Mouse (Mus musculus) intestine, embryonic 15.5 days (tissue): ENCODE measurements around the gene Lmod3. TPM values are rescaled to one million over a fixed set of nuclear protein-coding genes. Genes with fewer than 3 reads are reported as not detected.

Experiments used
- ATAC-seq: fragments of 200-750 bp; cut with Nextera tagmentation; 2 replicates; pipeline ENCODE4 v1.8.0; 2017; ENCODE audit warnings: moderate TSS enrichment, moderate library complexity
- H3K27ac ChIP-seq: fragments of 300-500 bp; sonication (generic); 2 replicates; pipeline ENCODE4 v1.5.1; 2015; ENCODE audit warnings: mild to moderate bottlenecking, inconsistent platforms
- H3K27me3 ChIP-seq: fragments of 300-500 bp; sonication (generic); replicated peaks from 2 replicates; pipeline ENCODE4 v1.6.1; 2015; ENCODE audit warnings: inconsistent platforms
- H3K36me3 ChIP-seq: fragments of 300-500 bp; sonication (generic); 2 replicates; pipeline ENCODE4 v1.6.1; 2015; ENCODE audit warnings: inconsistent platforms
- H3K4me1 ChIP-seq: fragments of 300-500 bp; sonication (generic); replicated peaks from 2 replicates; pipeline ENCODE4 v1.6.1; 2015; ENCODE audit warnings: inconsistent platforms
- H3K4me2 ChIP-seq: fragments of 300-500 bp; sonication (generic); replicated peaks from 2 replicates; pipeline ENCODE4 v1.6.1; 2015; ENCODE audit warnings: mild to moderate bottlenecking, inconsistent platforms
- H3K4me3 ChIP-seq: fragments of 300-500 bp; sonication (generic); replicated peaks from 2 replicates; pipeline ENCODE4 v1.5.1; 2015; ENCODE audit warnings: inconsistent platforms
- H3K9ac ChIP-seq: fragments of 300-500 bp; sonication (generic); 2 replicates; pipeline ENCODE4 v1.6.1; 2015; ENCODE audit warnings: inconsistent platforms
- H3K9me3 ChIP-seq: fragments of 300-500 bp; sonication (generic); 2 replicates; pipeline ENCODE4 v1.6.1; 2016; ENCODE audit warnings: inconsistent platforms
- WGBS: fragments of 180-500 bp; shearing (Covaris S2); methylation state at CpG from one replicate; pipeline ENCODE4 v1.1.7; 2015; 5-methylcytosine and 5-hydroxymethylcytosine counted together
- polyA plus RNA-seq: library from polyadenylated mRNA; unstranded; fragments of >200 nt; fragmentation: Nextera tagmentation; extraction: Ambion mirVana; gene quantifications from 2 replicates; pipeline ENCODE4 v1.2.1, GENCODE M21; 2015

Gene Lmod3
- 0.16 TPM in 1 of 2 replicates, not detected in the other for polyA plus RNA-seq

- H3K27me3 ChIP-seq: no peaks in the 10 kb centered on the region
- no peak within 1 kb of the TSS for H3K9ac ChIP-seq
- peaks cover 5% of the 10 kb centered on the region; the same call in 1 of the 2 replicates for H3K4me1 ChIP-seq
- no peak within 1 kb of the TSS for H3K27ac ChIP-seq
- no peak for ATAC-seq
- H3K36me3 ChIP-seq: no peaks in the 10 kb centered on the region
- H3K4me3 ChIP-seq: no peak within 1 kb of the TSS
- no peaks in the 10 kb centered on the region for H3K9me3 ChIP-seq
- no peak within 1 kb of the TSS for H3K4me2 ChIP-seq
- whole genome bisulfite sequencing: 20% methylated on average over 9 of the region's 9 CpGs
Observed at GRCm38 (mm10) chr6:97252711-97253221, at the start of gene Lmod3. Lmod3 (minus strand) TSS chr6:97252759.

DNA sequence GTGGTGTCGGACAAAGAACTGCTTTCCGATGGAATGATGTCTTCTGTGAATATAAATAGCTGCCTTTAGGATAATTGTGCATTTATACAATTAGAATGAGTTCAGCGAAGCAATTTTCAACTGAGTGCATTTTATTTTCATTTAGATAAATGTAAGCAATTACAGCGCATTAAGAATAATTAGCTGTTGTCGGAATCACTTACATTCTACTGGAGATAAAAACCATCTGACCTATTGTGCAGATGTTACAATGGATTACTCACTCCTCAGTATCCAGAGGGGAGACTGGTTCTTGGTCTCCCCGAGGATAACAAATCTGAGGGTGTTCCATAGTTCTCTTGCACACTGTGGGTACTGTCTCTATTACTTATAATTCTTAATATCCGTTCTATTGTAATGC is 49.7 kb upstream of the Lmod3 start:
- H3K9ac ChIP-seq: no peak overlapping the region
- WGBS: 82% methylated on average over 7 of the region's 7 CpGs
- H3K27ac ChIP-seq: no peak overlapping the region
- no peaks in the 10 kb centered on the region for H3K27me3 ChIP-seq
- H3K4me1 ChIP-seq: 0 out of 2 replicates have a peak, but pooled peaks cover 4% of the 10 kb centered on the region
- no peaks in the 10 kb centered on the region for H3K9me3 ChIP-seq
- H3K36me3 ChIP-seq: 0 out of 2 replicates have a peak, but pooled peaks cover 3% of the 10 kb centered on the region
- H3K4me2 ChIP-seq: no peak overlapping the region
- no peak overlapping the region for H3K4me3 ChIP-seq
- ATAC-seq: no peak

DNA sequence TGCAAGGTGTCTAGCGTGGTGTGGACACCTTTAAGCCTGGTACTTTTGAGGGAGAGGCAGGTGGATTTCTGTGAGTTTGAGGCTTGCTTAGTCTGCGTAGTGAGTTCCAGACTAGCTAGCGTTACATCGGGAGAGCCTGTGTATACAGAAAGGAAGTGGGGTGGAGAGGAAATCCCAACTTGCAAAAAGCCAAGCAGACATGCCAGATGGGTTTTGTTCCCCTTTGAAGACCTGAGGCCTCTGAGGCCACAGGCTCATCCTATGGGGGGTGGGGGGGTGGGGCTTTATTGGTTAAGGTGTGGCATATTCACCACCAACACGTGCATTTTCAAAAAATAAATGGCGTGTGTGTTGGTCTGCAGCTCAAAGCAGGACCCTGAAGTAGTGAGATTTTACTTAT is 48.1 kb upstream of the Lmod3 start:
- Histone ChIP-seq H3K4me2 (no peak overlapping the region), H3K36me3 (peaks cover 4% of the 10 kb centered on the region; the same call in 1 of the 2 replicates), H3K9ac (no peak overlapping the region), H3K27me3 (no peaks in the 10 kb centered on the region), H3K4me1 (no peaks in the 10 kb centered on the region), H3K9me3 (no peaks in the 10 kb centered on the region), H3K4me3 (no peak overlapping the region), H3K27ac (no peak overlapping the region)
- no peak for ATAC-seq
- 77% methylated on average over 6 of the region's 6 CpGs for WGBS

DNA sequence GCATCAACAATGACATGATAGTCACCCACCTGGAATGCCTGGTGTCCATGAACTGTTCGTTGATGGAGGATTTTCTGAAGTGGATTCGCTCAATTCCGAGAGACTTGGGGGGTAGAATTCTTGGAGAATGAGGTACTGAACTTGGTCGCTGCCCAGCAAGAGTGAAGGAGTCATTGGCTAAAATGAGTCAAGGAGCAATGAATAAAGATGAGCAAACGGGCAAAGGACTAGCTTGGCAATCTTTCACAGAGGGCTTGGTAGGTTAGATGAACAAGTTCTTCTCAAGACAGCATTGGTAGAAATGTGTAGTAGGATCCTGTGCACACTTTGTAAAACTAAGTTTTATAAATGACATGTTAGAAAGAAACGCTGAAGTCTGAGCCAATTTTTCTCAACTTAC is 47.6 kb upstream of the Lmod3 start:
- Histone ChIP-seq H3K9me3 (no peaks in the 10 kb centered on the region), H3K9ac (no peak overlapping the region), H3K27me3 (no peaks in the 10 kb centered on the region), H3K36me3 (peaks cover 8% of the 10 kb centered on the region; the same call in 1 of the 2 replicates), H3K4me2 (no peak overlapping the region), H3K4me1 (no peaks in the 10 kb centered on the region), H3K27ac (no peak overlapping the region), H3K4me3 (no peak overlapping the region)
- ATAC-seq: no peak
- WGBS: 94% methylated on average over 6 of the region's 6 CpGs

GRCm38 (mm10) chr6:97297151-97297550 is 44.6 kb upstream of the Lmod3 start:
- no peak for ATAC-seq
- no peak overlapping the region for H3K9ac ChIP-seq
- H3K36me3 ChIP-seq: peaks cover 6% of the 10 kb centered on the region; the same call in 1 of the 2 replicates
- no peak overlapping the region for H3K4me2 ChIP-seq
- H3K27me3 ChIP-seq: no peaks in the 10 kb centered on the region
- no peaks in the 10 kb centered on the region for H3K4me1 ChIP-seq
- no peak overlapping the region for H3K27ac ChIP-seq
- H3K4me3 ChIP-seq: no peak overlapping the region
- WGBS: 76% methylated on average over 3 of the region's 3 CpGs
- H3K9me3 ChIP-seq: no peaks in the 10 kb centered on the region

GRCm38 (mm10) chr6:97295866-97296527 is 43.4 kb upstream of the Lmod3 start:
- Histone ChIP-seq H3K9ac (no peak overlapping the region), H3K9me3 (no peaks in the 10 kb centered on the region), H3K4me1 (no peaks in the 10 kb centered on the region), H3K27ac (no peak overlapping the region), H3K4me2 (no peak overlapping the region), H3K36me3 (peaks cover 6% of the 10 kb centered on the region; the same call in 1 of the 2 replicates), H3K27me3 (no peaks in the 10 kb centered on the region), H3K4me3 (no peak overlapping the region)
- 94% methylated on average over 21 of the region's 21 CpGs for WGBS
- ATAC-seq: no peak

GRCm38 (mm10) chr6:97295416-97295815 is 42.9 kb upstream of the Lmod3 start:
- Histone ChIP-seq H3K4me2 (no peak overlapping the region), H3K27ac (no peak overlapping the region), H3K4me1 (no peaks in the 10 kb centered on the region), H3K27me3 (no peaks in the 10 kb centered on the region), H3K9me3 (no peaks in the 10 kb centered on the region), H3K9ac (no peak overlapping the region), H3K4me3 (no peak overlapping the region), H3K36me3 (peaks cover 6% of the 10 kb centered on the region; the same call in 1 of the 2 replicates)
- no peak for ATAC-seq
- WGBS: 85% methylated on average over 9 of the region's 9 CpGs

- WGBS: 73% methylated on average over 12 of the region's 12 CpGs
- Histone ChIP-seq H3K4me3 (no peak overlapping the region), H3K27me3 (no peaks in the 10 kb centered on the region), H3K36me3 (peaks cover 6% of the 10 kb centered on the region; the same call in 1 of the 2 replicates), H3K4me1 (0 out of 2 replicates have a peak, but pooled peaks cover 4% of the 10 kb centered on the region), H3K9me3 (no peaks in the 10 kb centered on the region), H3K27ac (no peak overlapping the region), H3K4me2 (no peak overlapping the region), H3K9ac (no peak overlapping the region)
- ATAC-seq: peak; percentile 69
Observed at GRCm38 (mm10) chr6:97293667-97294569, 41.4 kb upstream of the Lmod3 start.

- no peak overlapping the region for H3K9ac ChIP-seq
- peaks cover 6% of the 10 kb centered on the region; the same call in 1 of the 2 replicates for H3K36me3 ChIP-seq
- H3K27ac ChIP-seq: no peak overlapping the region
- peaks cover 8% of the 10 kb centered on the region; the same call in 1 of the 2 replicates for H3K4me1 ChIP-seq
- 76% methylated on average over 5 of the region's 5 CpGs for WGBS
- no peak overlapping the region for H3K4me2 ChIP-seq
- H3K27me3 ChIP-seq: no peaks in the 10 kb centered on the region
- no peaks in the 10 kb centered on the region for H3K9me3 ChIP-seq
- ATAC-seq: no peak
- H3K4me3 ChIP-seq: no peak overlapping the region
Observed at GRCm38 (mm10) chr6:97292894-97293293, 40.3 kb upstream of the Lmod3 start.

GRCm38 (mm10) chr6:97292096-97292495 is 39.5 kb upstream of the Lmod3 start:
- no peak overlapping the region for H3K27ac ChIP-seq
- ATAC-seq: no peak
- no peaks in the 10 kb centered on the region for H3K27me3 ChIP-seq
- H3K4me3 ChIP-seq: no peak overlapping the region
- peaks cover 6% of the 10 kb centered on the region; the same call in 1 of the 2 replicates for H3K36me3 ChIP-seq
- H3K4me2 ChIP-seq: no peak overlapping the region
- H3K9me3 ChIP-seq: no peaks in the 10 kb centered on the region
- peaks cover 8% of the 10 kb centered on the region; the same call in 1 of the 2 replicates for H3K4me1 ChIP-seq
- 86% methylated on average over 3 of the region's 3 CpGs for WGBS
- H3K9ac ChIP-seq: no peak overlapping the region

- Histone ChIP-seq H3K27ac (no peak overlapping the region), H3K4me3 (no peak overlapping the region), H3K9ac (no peak overlapping the region), H3K36me3 (peaks cover 6% of the 10 kb centered on the region; the same call in 1 of the 2 replicates), H3K27me3 (no peaks in the 10 kb centered on the region), H3K4me2 (no peak overlapping the region), H3K4me1 (peaks cover 8% of the 10 kb centered on the region; the same call in 1 of the 2 replicates), H3K9me3 (no peaks in the 10 kb centered on the region)
- ATAC-seq: no peak
- 75% methylated on average over 21 of the region's 21 CpGs for WGBS
Observed at GRCm38 (mm10) chr6:97291159-97291908, 38.8 kb upstream of the Lmod3 start.
